Mouse (Mus musculus) urinary bladder, postnatal 14 days (tissue): ENCODE measurements around the gene Hs6st2.
A peak's percentile ranks its signal among the peaks of the same experiment; 100 is the strongest.

Experiments used
- DNase-seq: peaks from one replicate; pipeline ENCODE4 v3.0.0; 2021; ENCODE audit warnings: low spot score

The Hs6st2 gene

DNA sequence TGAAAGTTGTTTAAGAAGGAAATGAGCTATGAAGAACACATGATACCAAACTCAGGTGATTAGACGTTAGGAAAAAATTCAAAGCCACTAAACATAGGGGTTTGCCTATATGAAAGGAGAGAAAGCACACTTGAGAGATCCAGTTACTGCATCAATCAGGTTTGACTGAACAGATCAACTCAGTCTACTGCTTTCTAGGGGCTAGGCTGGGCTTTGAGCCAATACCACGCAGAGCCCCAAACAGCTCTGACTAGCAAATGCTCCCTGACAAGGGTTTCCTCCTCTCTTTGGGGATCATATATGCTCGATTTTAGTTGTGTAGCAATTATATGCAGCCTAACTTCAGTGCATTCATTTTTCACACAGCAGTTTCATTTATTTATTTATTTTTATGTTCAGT is 96.2 kb downstream of the Hs6st2 start:
- no peak for DNase-seq

- DNase-seq: no peak
Observed at GRCm38 (mm10) chrX:51581704-51582103, 100.0 kb downstream of the Hs6st2 start.

- DNase-seq: no peak
Observed at GRCm38 (mm10) chrX:51561880-51562279, 119.8 kb downstream of the Hs6st2 start.

DNA sequence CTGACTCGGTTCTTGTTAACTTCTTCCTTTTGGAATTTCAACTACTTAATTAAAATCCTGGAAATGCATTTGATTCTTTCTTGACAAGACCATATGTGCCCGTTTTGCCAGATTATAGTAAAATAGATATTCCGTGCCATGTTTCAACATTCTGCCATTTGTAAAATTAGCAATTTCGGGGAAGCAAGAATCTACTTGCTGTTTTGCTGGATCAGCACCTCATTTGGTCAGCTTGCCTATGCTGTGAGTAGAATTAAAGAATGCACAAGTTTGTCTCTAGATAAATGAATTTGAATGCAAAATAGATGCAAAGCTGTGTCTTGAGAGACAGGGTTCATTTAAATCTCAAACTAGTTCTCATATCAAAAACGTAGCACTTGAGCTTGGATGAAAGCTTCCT is 142.0 kb downstream of the Hs6st2 start:
- DNase-seq: no peak

GRCm38 (mm10) chrX:51537082-51537481 is 144.6 kb downstream of the Hs6st2 start:
- DNase-seq: no peak

- no peak for DNase-seq
Observed at GRCm38 (mm10) chrX:51535226-51535625, 146.4 kb downstream of the Hs6st2 start.

DNA sequence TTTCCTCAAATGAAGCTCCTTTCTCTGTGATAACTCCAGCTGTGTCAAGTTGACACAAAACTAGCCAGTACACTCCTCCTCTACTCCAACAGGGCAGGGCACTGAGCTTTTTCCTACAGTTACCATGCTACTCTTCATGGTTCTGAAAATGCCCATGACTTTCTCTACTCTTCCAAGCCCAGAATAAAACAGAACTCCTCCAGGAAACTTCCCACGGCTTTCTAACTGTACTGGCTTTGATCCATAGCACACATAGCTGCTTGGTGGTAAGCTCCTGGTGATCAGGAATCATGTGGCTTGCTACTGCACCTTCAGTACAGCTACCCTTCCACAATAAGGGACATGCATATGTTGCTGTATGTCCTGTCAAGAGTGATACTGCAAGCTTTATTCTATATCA is 150.5 kb downstream of the Hs6st2 start:
- no peak for DNase-seq

- no peak for DNase-seq
Observed at GRCm38 (mm10) chrX:51528601-51529000, 153.1 kb downstream of the Hs6st2 start.

GRCm38 (mm10) chrX:51514831-51515230 is 166.8 kb downstream of the Hs6st2 start:
- DNase-seq: no peak

DNA sequence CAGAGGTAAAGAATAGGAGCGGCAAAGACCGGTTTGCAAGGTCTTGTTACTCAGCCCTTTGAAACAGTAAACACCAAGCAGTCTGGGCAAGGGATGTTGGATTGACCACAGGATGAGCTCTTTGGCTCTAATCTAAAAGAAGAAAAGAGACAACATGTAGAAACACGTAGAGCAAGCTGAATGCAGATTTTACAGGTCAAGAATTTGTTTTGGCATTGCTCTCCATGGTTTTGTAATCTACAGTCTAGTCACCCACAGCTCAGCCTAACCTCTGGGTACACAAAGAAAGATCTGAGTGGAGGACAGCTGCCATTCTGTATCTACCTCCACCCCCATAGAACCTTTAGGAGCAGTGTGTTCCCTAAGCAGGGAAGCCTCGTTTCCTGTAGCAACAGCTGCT is 175.1 kb downstream of the Hs6st2 start:
- no peak for DNase-seq

- no peak for DNase-seq
Observed at GRCm38 (mm10) chrX:51505691-51506090, 176.0 kb downstream of the Hs6st2 start.

DNA sequence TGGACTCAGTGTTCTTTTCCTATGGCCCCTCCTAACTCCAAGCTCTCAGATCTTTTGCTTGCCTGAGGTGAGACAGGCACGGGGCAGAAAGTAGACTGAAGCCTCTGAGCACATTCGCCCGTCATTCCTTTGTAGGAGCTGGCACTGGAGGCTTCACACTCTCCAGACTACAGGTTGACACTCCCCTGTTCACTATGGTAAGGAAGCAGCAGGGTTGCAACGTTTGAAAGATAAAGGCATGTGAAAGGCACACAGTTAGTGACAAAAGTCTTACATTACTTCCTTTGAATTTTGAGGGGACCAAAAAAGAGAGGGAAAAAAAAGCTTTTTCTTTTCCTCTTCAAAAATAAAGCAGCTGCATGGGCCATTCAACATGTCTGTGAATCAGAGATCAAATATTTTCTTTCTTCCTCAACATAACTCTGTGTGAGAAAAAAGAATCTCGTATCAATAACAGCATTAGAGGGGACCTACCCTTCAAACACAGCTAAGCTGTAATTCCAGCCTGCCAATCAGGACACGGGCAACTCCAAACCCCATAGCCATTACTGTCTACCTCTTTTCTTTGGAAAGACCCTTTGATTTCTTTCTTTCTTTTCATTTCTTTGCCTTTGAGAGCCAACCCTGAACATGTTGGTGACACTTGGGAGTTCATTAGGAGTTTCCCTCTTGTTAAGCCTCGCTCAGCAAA is 177.7 kb downstream of the Hs6st2 start:
- no peak for DNase-seq

DNA sequence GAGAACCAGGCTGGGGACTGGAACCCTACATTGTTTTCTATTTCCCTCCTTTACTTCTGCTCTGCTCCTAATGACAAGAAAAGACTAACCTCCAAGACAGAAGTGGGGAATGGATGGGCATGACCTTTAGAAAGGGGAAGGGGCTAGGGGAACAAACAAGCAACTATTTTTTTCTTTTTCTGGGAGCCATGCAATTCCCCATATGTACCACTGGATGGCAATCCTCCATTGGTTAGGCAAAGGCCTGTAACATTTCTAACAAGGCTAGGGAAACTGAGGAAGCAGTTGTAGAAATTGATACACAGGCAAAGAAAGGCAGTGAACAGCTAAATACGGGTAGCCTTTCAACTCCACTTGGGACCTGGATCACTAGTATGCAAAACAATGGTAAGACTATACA is 183.8 kb downstream of the Hs6st2 start:
- no peak for DNase-seq

- no peak for DNase-seq
Observed at GRCm38 (mm10) chrX:51488374-51488773, 193.3 kb downstream of the Hs6st2 start.

GRCm38 (mm10) chrX:51469411-51469810 is 212.2 kb downstream of the Hs6st2 start:
- no peak for DNase-seq

DNA sequence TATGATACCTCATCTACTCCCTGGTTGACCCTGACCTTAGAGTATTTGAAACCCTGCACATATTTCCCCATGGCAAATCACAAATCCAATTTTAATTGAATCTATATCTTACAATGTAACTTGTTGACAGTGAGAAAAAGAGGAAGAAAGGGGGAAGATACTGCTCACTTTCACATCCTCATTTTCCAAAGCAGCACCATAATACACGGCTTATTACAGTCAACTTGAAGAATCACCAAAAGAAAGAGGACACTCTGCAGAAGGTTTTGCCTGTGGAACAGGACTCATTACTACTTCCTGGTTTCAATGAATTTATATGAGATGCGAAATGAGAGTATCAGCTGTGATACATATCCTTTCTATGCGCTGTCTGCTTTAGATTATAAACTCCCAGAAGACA is 220.2 kb downstream of the Hs6st2 start:
- DNase-seq: no peak

DNA sequence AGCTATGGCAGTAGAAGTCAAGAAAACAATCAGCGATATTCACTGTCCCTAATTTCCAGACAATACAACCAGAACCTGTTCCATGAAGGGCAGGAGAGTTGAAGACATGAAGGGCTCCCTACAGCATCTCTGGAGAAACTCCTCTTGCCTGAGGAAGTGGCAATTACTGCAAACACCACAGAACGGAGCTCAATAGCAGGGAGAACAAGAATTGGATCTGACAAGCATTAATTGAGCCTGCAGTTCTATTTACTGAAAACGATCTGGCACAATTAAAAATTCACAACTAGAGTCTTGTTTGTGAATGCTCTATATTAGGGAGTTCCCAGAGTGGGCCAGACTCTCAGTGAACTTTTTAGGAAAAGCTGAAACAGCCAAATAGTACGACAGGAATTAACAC is 238.3 kb downstream of the Hs6st2 start:
- no peak for DNase-seq

GRCm38 (mm10) chrX:51431706-51432105 is 249.9 kb downstream of the Hs6st2 start:
- DNase-seq: no peak

DNA sequence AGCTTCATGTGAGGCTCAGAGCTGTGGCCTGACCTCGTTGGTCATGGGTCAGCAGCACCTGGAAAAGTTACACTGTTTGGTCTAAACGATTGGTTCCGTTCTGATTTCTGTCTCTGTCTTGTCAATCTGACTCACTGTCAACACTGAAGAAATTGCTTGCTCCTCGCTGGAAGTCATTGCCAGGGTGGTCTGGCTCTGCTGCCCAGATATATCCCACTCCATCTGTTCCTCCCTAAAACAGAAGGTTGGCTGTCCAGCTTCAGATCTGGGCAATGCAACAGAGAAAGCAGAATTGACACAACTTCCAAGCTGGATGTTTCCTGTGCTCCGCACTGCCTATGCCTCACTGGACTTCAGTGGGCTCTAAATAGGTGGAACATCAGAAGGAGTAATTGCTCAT is 256.6 kb downstream of the Hs6st2 start:
- DNase-seq: no peak

DNA sequence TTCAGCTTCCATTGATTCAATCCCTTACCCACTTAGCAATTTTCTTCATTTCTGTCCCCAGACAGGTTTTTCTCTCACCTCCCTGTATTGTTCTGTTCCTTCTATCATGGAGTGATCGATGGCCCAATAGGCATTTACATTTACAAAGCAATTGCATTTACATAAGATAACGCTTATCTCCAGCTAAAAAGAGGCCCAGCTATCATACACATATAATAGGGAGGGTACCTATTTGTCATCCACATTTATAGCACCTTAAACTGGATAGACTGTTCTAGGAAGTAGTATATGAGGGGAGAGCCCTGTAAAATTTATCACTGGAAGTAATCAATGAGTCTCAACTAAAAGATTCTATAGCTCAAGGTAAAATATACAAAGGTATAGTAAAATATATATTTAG is 271.4 kb downstream of the Hs6st2 start:
- DNase-seq: no peak

GRCm38 (mm10) chrX:51397457-51397856 is 284.2 kb downstream of the Hs6st2 start:
- no peak for DNase-seq

DNA sequence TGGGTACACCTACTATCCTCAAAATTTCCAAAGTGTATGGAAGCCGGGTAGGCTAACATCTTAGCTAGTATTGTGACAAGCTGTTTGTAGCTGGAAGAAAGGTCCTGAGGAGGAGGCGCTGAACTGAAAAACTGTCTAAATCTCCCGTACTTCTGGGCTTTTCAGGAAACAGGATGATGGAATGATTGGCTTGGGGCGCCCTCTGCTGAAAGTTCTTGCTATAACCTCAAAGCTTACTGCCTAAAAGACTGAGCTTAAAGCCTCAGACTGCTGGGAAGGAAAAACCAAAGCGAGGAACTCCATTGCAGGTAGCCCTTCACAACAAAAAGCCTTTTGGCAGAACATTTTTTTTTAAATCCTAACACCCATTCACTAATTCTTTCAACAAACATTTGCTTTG is 307.0 kb downstream of the Hs6st2 start:
- DNase-seq: peak; percentile 71

DNA sequence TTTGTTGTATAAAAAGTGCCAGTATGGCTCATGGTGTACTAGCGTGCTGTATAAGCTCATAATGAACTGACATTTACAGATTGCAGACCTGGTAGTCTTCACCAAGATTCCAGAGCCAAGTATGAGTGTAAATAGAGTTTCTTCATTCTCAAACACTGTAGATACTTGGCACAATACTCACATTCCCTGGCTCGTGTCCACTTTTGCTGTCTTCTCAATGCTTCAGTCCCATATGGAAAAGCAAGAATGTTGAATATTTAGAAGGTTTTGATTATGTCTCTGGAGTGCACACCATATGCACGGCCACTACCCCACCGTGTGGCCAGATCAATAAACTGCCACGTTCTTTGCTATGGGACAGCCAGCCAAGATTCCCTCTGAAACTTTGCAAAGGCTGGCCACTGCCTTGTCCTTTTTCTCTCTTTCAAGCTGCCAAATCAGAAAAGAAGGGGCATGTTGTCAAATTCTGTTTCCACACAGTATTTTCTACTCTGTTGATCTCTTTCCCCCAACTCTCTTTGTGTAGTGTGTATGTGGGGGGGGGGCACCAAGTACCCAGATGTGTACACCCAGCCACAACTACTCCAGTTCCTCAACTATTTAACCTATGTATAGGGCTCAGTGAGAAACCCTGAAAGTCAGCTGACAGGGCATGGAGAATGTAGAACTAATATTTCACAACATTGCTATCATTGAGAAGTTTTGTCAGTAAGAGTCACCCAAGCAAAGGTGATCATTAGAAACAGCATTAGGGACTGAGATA is 309.0 kb downstream of the Hs6st2 start:
- peak; percentile 11 for DNase-seq

- DNase-seq: no peak
Observed at GRCm38 (mm10) chrX:51349682-51350081, 332.0 kb downstream of the Hs6st2 start.
